Mouse (Mus musculus): ENCODE measurements around the gene Utp18. TPM values are rescaled to one million over a fixed set of nuclear protein-coding genes. Genes with fewer than 3 reads are reported as not detected.
A peak's percentile ranks its signal among the peaks of the same experiment; 100 is the strongest.
"Not testable (repeated sequence)": the region's sequence is repeated elsewhere in the genome, so short reads cannot be mapped to it uniquely, and the experiment has no call there.

Gene Utp18
- 15.8 and 17.0 TPM in 2 replicates for polyA plus RNA-seq (2015; fragmentation: Nextera tagmentation; extraction: Ambion mirVana)

DNA sequence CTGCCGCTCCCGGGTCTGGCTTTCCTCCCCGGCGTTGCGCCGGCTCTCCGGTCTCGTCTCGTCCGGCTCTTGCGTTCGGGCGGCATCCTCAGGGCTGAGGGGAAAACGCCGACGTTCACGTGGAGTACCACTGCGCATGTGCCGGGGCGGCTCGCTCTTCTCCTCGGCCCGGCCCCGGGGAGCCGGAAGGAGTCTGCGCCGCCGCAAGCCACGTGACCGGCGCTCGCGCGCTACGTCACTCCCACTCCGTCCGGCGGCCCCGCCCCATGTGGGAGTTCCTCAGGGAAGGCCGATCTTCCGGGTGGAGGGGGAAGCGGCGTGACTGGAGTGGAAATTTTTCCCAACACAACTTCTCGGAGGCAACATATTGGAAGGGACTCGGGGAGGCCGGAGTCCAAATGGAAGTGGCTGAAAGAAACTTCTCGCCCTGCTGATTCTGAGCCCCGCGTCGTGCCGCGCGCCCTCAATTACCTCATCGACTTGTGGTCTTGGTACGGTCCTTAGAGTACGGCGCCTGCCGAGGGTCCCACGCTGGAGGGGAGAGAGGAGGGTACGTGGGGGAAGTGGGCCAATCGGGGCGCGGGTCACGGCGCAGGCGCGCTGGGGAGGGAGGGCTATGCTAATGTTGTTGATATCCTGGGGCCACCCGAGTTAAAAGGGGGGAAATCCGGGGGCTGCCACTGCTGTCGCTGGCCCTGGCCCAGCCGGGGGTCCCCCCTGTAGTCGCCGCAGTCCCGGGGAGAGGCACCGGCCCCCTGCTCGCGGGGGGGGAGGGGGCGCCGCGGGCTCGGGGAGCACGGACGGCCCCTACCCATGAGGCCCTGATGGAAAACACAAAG, at the start of gene Utp18, which contains the start of gene Mbtd1:
Gene Utp18, minus strand, starts transcription at position 195 of the 839 bp plus-strand sequence.
Gene Mbtd1, plus strand, starts transcription at position 281 of the 839 bp plus-strand sequence.
- under 1% methylated on average over 80 of the region's 83 CpGs for WGBS
- peaks cover 3% of the 10 kb centered on the region; the same call in 1 of the 2 replicates for H3K36me3 ChIP-seq
- H3K4me3 ChIP-seq, result peak within 1 kb of the TSS; percentile 100
- no peaks in the 10 kb centered on the region for H3K27me3 ChIP-seq
- peak within 1 kb of the TSS; percentile 97 for H3K27ac ChIP-seq
- peak within 1 kb of the TSS; percentile 98 for H3K9ac ChIP-seq
- H3K4me2 ChIP-seq, result peak within 1 kb of the TSS; percentile 93
- peak; percentile 97 for ATAC-seq (replicated peaks; ENCODE audit: insufficient number of reproducible peaks, insufficient read depth, low FRiP score, low read depth)
- H3K9me3 ChIP-seq (replicated peaks), result no peaks in the 10 kb centered on the region
- H3K4me1 ChIP-seq (replicated peaks), result peaks cover 24% of the 10 kb centered on the region

DNA sequence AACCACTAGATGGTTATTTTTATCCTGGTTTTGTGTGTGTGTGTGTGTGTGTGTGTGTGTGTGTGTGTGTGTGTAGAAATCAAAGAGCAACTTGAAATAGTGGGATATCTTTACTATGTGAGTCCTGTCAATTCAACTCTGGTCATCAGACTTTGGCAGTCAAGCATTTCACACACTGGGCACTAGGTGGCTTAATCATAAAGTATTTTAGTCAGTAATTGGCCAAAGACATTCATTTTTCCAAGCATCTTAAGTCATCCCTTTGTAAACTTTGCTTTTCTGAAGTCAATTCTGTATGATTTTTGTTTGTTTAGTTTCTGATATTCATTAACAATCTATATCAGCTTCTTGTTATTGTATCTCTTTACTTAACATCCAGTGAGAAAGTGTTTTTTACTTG, 43.5 kb upstream of the Utp18 start:
- Histone ChIP-seq H3K4me2 (no peak overlapping the region), H3K4me3 (no peak overlapping the region), H3K36me3 (peaks cover 59% of the 10 kb centered on the region), H3K27me3 (no peaks in the 10 kb centered on the region), H3K9ac (no peak overlapping the region), H3K9me3 (replicated peaks) (no peaks in the 10 kb centered on the region), H3K4me1 (replicated peaks) (no peaks in the 10 kb centered on the region), H3K27ac (no peak overlapping the region)
- no peak for ATAC-seq (replicated peaks; ENCODE audit: insufficient number of reproducible peaks, insufficient read depth, low FRiP score, low read depth)

DNA sequence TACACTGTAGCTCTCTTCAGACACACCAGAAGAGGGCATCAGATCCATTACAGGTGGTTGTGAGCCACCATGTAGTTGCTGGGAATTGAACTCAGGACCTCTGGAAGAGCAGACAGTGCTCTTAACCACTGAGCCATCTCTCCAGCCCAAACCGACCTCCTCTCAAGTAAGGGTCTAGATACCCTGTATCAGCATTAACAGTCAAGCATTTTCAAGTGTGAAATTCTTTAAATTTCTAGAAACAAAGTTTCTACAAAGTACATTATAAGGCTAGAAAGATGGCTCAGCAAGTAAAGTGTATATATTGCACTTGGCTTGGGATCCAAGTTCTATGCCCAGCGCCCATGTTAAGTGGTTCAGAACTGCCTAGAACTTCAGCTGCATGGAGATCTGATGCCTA, 29.5 kb upstream of the Utp18 start:
- not testable (repeated sequence) for H3K27me3 ChIP-seq; H3K4me2 ChIP-seq; H3K4me3 ChIP-seq; ATAC-seq (replicated peaks; ENCODE audit: insufficient number of reproducible peaks, insufficient read depth, low FRiP score, low read depth); H3K9me3 ChIP-seq (replicated peaks); H3K9ac ChIP-seq; H3K27ac ChIP-seq; H3K4me1 ChIP-seq (replicated peaks)
- peaks cover 48% of the 10 kb centered on the region for H3K36me3 ChIP-seq
- WGBS, result 88% methylated on average over 2 of the region's 2 CpGs

DNA sequence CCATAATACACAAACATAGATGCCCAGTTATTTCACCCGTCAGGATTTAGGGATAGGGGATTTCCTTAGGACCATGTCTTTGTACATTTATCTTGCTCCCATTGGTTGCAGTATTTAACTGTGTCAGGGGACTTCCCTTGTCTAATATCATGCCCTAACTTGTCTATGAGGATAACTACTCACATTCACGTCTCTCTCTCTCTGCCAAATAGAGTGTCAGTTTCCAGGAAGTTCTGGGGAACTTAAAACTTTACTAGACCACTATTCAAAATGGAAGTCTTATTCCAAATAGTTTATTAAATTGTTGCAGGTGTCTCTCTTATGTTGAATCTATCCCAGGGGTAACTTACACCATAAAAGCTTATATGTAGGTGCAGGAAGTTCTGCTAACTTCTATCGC, 26.0 kb upstream of the Utp18 start:
- no peak overlapping the region for H3K9ac ChIP-seq
- H3K9me3 ChIP-seq (replicated peaks), result no peaks in the 10 kb centered on the region
- no peak overlapping the region for H3K27ac ChIP-seq
- WGBS, result 89% methylated on average over 3 of the region's 3 CpGs
- no peaks in the 10 kb centered on the region for H3K4me1 ChIP-seq (replicated peaks)
- no peaks in the 10 kb centered on the region for H3K27me3 ChIP-seq
- H3K4me3 ChIP-seq, result no peak overlapping the region
- H3K36me3 ChIP-seq, result peaks cover 57% of the 10 kb centered on the region
- no peak overlapping the region for H3K4me2 ChIP-seq
- no peak for ATAC-seq (replicated peaks; ENCODE audit: insufficient number of reproducible peaks, insufficient read depth, low FRiP score, low read depth)

DNA sequence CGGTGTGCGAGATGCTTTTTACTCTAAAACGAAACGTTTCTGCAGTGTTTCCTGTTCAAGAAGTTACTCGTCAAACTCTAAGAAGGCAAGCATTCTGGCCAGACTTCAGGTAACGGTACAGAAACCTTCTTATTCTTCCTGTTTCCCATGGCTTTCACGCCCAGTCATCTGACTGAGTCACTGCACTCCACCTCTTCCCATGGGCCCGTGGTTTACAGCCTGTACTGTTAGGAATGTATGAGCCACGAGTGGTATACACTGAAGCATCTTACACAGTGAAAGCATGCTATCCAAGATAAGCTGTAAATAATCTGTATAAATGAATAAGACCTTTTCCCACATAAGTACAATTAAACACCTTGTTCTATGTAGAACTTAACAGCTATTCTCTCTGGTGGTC, 23.3 kb upstream of the Utp18 start:
- Histone ChIP-seq H3K4me1 (replicated peaks) (no peaks in the 10 kb centered on the region), H3K36me3 (peaks cover 58% of the 10 kb centered on the region), H3K27me3 (no peaks in the 10 kb centered on the region), H3K4me3 (no peak overlapping the region), H3K9me3 (replicated peaks) (no peaks in the 10 kb centered on the region), H3K27ac (no peak overlapping the region), H3K9ac (no peak overlapping the region), H3K4me2 (no peak overlapping the region)
- 83% methylated on average over 9 of the region's 9 CpGs for WGBS
- ATAC-seq (replicated peaks; ENCODE audit: insufficient number of reproducible peaks, insufficient read depth, low FRiP score, low read depth), result no peak

DNA sequence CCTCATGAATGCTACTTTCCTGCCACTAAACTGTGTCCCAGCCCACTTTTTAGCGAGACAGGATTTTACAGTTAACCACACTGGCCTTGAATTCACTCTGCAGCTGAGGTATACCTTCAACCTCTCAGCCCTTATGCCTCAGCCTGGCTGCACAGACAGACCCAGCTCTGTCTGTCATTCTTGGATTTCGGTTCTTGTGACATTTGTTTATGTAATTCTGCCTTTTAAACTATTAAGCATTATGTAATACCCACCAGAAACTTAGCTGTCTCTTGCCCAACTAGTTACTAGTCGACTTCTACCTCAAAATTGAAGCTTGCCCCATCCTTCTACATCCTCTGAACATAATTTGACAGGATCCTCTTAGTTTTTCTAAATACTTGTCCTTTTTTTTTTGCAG, 22.3 kb upstream of the Utp18 start:
- no peaks in the 10 kb centered on the region for H3K4me1 ChIP-seq (replicated peaks)
- ATAC-seq (replicated peaks; ENCODE audit: insufficient number of reproducible peaks, insufficient read depth, low FRiP score, low read depth), result no peak
- no peak overlapping the region for H3K4me2 ChIP-seq
- no peaks in the 10 kb centered on the region for H3K9me3 ChIP-seq (replicated peaks)
- H3K36me3 ChIP-seq, result peaks cover 54% of the 10 kb centered on the region
- H3K9ac ChIP-seq, result no peak overlapping the region
- WGBS, result 80% methylated on average over 3 of the region's 3 CpGs
- H3K27ac ChIP-seq, result no peak overlapping the region
- no peaks in the 10 kb centered on the region for H3K27me3 ChIP-seq
- H3K4me3 ChIP-seq, result no peak overlapping the region

DNA sequence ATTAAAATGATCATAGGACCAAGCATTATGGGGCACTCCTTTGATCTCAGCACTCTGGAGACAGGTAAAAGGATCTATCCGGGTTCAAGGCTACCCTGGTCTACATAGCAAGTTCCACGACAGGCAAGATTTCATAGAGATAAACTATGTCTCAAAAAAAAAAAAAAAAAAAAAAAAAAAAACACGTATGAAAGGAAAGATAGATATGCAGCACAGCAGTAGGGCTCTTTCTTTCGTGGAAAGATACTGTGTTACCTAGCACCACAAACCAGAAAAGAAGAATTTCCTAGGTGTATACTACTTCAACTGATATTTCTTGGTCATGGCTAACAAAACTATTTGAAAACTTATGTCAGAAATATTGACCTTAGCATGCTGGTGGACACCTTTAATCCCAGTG, 21.3 kb upstream of the Utp18 start:
- 84% methylated on average over 4 of the region's 4 CpGs for WGBS
- Histone ChIP-seq H3K4me1 (replicated peaks) (no peaks in the 10 kb centered on the region), H3K36me3 (peaks cover 54% of the 10 kb centered on the region), H3K27me3 (no peaks in the 10 kb centered on the region), H3K9me3 (replicated peaks) (no peaks in the 10 kb centered on the region), H3K9ac (no peak overlapping the region), H3K27ac (no peak overlapping the region), H3K4me2 (no peak overlapping the region), H3K4me3 (no peak overlapping the region)
- ATAC-seq (replicated peaks; ENCODE audit: insufficient number of reproducible peaks, insufficient read depth, low FRiP score, low read depth), result no peak

DNA sequence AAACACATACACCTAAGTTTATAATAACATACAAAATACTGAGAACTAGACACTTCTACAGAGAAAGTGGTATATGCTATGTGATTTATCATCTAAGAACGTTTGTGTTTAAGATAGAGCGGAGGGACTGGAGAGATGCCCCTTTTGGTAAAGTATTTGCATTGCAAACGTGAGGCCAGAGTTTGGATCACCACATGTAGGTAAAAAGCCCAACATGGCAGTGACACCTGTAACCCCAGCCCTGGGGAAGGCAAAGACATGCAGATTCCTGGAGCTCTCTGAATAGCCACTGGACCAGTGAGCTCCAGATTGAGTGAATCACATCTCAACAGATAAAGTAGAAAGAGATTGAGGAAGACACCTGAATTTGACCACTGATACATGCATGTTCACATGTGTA, 12.2 kb upstream of the Utp18 start:
- no peaks in the 10 kb centered on the region for H3K4me1 ChIP-seq (replicated peaks)
- no peaks in the 10 kb centered on the region for H3K27me3 ChIP-seq
- no peaks in the 10 kb centered on the region for H3K36me3 ChIP-seq
- 72% methylated on average over 3 of the region's 3 CpGs for WGBS
- H3K4me3 ChIP-seq, result no peak overlapping the region
- no peaks in the 10 kb centered on the region for H3K9me3 ChIP-seq (replicated peaks)
- H3K27ac ChIP-seq, result no peak overlapping the region
- no peak overlapping the region for H3K4me2 ChIP-seq
- H3K9ac ChIP-seq, result no peak overlapping the region
- no peak for ATAC-seq (replicated peaks; ENCODE audit: insufficient number of reproducible peaks, insufficient read depth, low FRiP score, low read depth)

DNA sequence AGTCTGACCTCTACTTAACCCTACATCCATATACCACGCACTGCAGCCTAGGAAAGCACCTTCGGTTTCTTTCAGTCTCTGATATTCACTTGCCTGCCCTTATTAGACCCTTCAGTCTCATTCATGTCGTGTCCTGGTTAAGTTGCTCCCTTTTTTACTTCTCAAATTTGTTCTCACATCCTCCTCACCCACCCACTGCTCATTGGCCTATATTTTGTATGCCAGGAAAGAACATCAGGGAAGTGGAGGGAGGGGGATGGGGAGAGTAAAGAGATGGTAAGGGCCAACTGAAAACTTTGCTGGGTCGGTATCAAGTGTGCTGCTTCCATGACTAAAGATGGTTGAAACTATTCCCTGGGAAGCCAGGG, 1.5 kb upstream of the Utp18 start:
- Histone ChIP-seq H3K36me3 (peaks cover 6% of the 10 kb centered on the region; the same call in 1 of the 2 replicates), H3K27me3 (no peaks in the 10 kb centered on the region), H3K9me3 (replicated peaks) (no peaks in the 10 kb centered on the region), H3K4me3 (peak overlapping the region; percentile 100), H3K9ac (peak overlapping the region; percentile 98), H3K27ac (peak overlapping the region; percentile 97; the same call in 1 of the 2 replicates), H3K4me1 (replicated peaks) (peaks cover 24% of the 10 kb centered on the region), H3K4me2 (peak overlapping the region; percentile 93)
- no peak for ATAC-seq (replicated peaks; ENCODE audit: insufficient number of reproducible peaks, insufficient read depth, low FRiP score, low read depth)
- 5% methylated on average over 4 of the region's 4 CpGs for WGBS

DNA sequence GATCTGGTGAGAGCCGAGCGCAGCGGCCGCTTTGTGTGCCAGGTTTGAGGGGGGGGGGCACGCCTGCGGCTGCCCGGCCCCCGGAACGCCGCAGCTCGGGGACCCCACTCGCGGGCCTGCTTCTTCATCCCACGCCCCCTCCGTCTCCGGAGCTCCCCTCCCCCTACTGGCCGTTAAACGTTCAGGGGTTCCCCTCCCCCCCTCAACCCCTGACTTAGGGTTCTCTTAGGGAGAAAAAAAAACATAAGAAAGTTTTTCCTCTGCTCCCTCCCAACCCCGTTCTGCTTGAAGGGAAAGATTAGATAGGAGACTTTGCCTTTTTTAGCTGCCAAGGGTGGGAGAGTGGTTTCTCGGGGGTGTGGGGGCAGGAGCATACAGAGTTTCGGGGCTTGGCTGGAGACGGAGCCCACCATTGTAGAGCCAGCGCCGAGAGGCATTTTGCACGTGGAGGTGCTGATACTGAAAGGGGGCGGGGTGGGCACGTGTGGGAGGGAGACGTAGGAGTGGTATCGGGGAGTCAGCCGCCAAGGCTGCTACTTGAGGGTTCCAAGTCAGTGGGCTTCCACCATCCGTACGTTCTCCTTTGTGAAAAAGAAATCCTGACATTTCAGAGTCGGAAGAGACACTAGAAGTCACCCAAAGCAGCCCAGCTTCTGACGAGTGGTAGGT, 979 bp upstream of the Utp18 start:
- H3K27ac ChIP-seq, result peak overlapping the region; percentile 97
- H3K9ac ChIP-seq, result peak overlapping the region; percentile 98
- H3K4me2 ChIP-seq, result peak overlapping the region; percentile 93
- H3K4me1 ChIP-seq (replicated peaks), result peaks cover 24% of the 10 kb centered on the region
- H3K36me3 ChIP-seq, result peaks cover 1% of the 10 kb centered on the region; the same call in 1 of the 2 replicates
- WGBS, result under 1% methylated on average over 30 of the region's 34 CpGs
- H3K4me3 ChIP-seq, result peak overlapping the region; percentile 100
- no peak; the same call in 1 of the 2 replicates for ATAC-seq (replicated peaks; ENCODE audit: insufficient number of reproducible peaks, insufficient read depth, low FRiP score, low read depth)
- H3K9me3 ChIP-seq (replicated peaks), result no peaks in the 10 kb centered on the region
- H3K27me3 ChIP-seq, result no peaks in the 10 kb centered on the region

DNA sequence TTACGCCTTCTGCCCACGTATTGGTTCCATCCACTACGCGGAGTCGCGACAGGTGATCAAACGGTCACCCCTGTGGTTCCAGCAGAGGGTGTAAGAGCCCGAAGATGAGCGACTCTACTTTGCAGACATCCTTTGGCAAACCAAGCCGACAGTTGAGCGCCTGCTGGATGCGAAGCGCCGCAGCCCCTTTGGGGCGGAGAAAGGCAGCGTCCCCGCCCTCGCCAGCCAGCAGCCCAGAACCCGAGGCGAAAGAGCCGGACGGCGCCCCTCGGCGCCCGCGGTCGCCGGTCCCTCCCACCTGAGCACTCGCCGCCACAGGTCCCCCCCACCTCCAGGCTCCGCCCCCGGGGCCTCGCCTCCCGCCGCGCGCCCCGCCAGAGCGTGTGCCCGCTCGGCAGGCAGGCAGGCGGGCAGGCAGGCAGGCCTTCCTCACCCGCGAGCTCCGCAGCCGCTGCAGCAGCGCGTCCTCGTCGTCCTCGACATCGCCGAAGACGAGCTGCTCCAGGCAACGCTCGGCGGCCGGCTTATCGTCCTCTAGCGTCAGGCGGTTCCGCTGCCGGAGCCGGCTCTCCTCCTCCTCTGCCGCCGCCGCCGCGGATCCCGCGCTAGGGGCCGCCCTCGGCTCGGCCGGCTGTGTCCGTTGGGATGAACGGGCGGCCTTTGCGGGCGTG, 530 bp downstream of the Utp18 start:
- H3K4me2 ChIP-seq, result peak overlapping the region; percentile 93
- H3K36me3 ChIP-seq, result peaks cover 11% of the 10 kb centered on the region
- peaks cover 24% of the 10 kb centered on the region for H3K4me1 ChIP-seq (replicated peaks)
- under 1% methylated on average over 80 of the region's 81 CpGs for WGBS
- peak; percentile 60 for ATAC-seq (replicated peaks; ENCODE audit: insufficient number of reproducible peaks, insufficient read depth, low FRiP score, low read depth)
- no peaks in the 10 kb centered on the region for H3K27me3 ChIP-seq
- peak overlapping the region; percentile 97 for H3K27ac ChIP-seq
- peak overlapping the region; percentile 100 for H3K4me3 ChIP-seq
- peak overlapping the region; percentile 98 for H3K9ac ChIP-seq
- no peaks in the 10 kb centered on the region for H3K9me3 ChIP-seq (replicated peaks)

Data from heart, embryonic 15.5 days (tissue).